Mouse (Mus musculus): ENCODE measurements at regions not wholly inside any gene's neighbourhood (a gene's known extent, or its start where the extent isn't known, plus 50 kb on each side); places are given as distances from the start of the nearest gene placed in this dataset.

GRCm38 (mm10) chr13:82974210-82974811, 529.5 kb upstream of the Mef2c start:
- no peaks in the 10 kb centered on the region for H3K27me3 ChIP-seq (ENCODE audit: control insufficient read depth)
- no peak for TF ChIP-seq TAL1 (IDR thresholded peaks at IDR 0.05; ENCODE audit: low read length)
- TF ChIP-seq GATA1 (IDR thresholded peaks at IDR 0.05; ENCODE audit: low read length), result no peak
- no peak overlapping the region for H3K4me3 ChIP-seq (replicated peaks)
- no peaks in the 10 kb centered on the region for H3K36me3 ChIP-seq (ENCODE audit: control insufficient read depth)
- no peaks in the 10 kb centered on the region for H3K4me1 ChIP-seq (ENCODE audit: control insufficient read depth)
- H3K9me3 ChIP-seq (ENCODE audit: control insufficient read depth, low read length), result no peaks in the 10 kb centered on the region

GRCm38 (mm10) chr13:83001118-83001517, 502.7 kb upstream of the Mef2c start:
- no peak for TF ChIP-seq GATA1 (IDR thresholded peaks at IDR 0.05; ENCODE audit: low read length)
- no peak for TF ChIP-seq TAL1 (IDR thresholded peaks at IDR 0.05; ENCODE audit: low read length)
- Histone ChIP-seq H3K9me3 (ENCODE audit: control insufficient read depth, low read length) (no peaks in the 10 kb centered on the region), H3K4me3 (replicated peaks) (no peak overlapping the region), H3K27me3 (ENCODE audit: control insufficient read depth) (no peaks in the 10 kb centered on the region), H3K4me1 (ENCODE audit: control insufficient read depth) (no peaks in the 10 kb centered on the region), H3K36me3 (ENCODE audit: control insufficient read depth) (no peaks in the 10 kb centered on the region)

- H3K9me3 ChIP-seq (ENCODE audit: control insufficient read depth, low read length), result no peaks in the 10 kb centered on the region
- no peak overlapping the region for H3K4me3 ChIP-seq (replicated peaks)
- H3K36me3 ChIP-seq (ENCODE audit: control insufficient read depth), result no peaks in the 10 kb centered on the region
- no peak for TF ChIP-seq GATA1 (IDR thresholded peaks at IDR 0.05; ENCODE audit: low read length)
- TF ChIP-seq TAL1 (IDR thresholded peaks at IDR 0.05; ENCODE audit: low read length), result no peak
- no peaks in the 10 kb centered on the region for H3K4me1 ChIP-seq (ENCODE audit: control insufficient read depth)
- no peaks in the 10 kb centered on the region for H3K27me3 ChIP-seq (ENCODE audit: control insufficient read depth)
These were observed 487.1 kb upstream of the Mef2c start for GRCm38 (mm10) chr13:83016686-83017085.

- no peaks in the 10 kb centered on the region for H3K36me3 ChIP-seq (ENCODE audit: control insufficient read depth)
- TF ChIP-seq GATA1 (IDR thresholded peaks at IDR 0.05; ENCODE audit: low read length) (no peak), TAL1 (IDR thresholded peaks at IDR 0.05; ENCODE audit: low read length) (no peak)
- H3K27me3 ChIP-seq (ENCODE audit: control insufficient read depth), result no peaks in the 10 kb centered on the region
- H3K4me3 ChIP-seq (replicated peaks), result no peak overlapping the region
- no peaks in the 10 kb centered on the region for H3K4me1 ChIP-seq (ENCODE audit: control insufficient read depth)
- H3K9me3 ChIP-seq (ENCODE audit: control insufficient read depth, low read length), result no peaks in the 10 kb centered on the region
These were observed 483.0 kb upstream of the Mef2c start for GRCm38 (mm10) chr13:83020829-83021228.

- H3K27me3 ChIP-seq (ENCODE audit: control insufficient read depth), result no peaks in the 10 kb centered on the region
- no peak for TF ChIP-seq GATA1 (IDR thresholded peaks at IDR 0.05; ENCODE audit: low read length)
- no peak overlapping the region for H3K4me3 ChIP-seq (replicated peaks)
- H3K4me1 ChIP-seq (ENCODE audit: control insufficient read depth), result no peaks in the 10 kb centered on the region
- H3K9me3 ChIP-seq (ENCODE audit: control insufficient read depth, low read length), result no peaks in the 10 kb centered on the region
- no peaks in the 10 kb centered on the region for H3K36me3 ChIP-seq (ENCODE audit: control insufficient read depth)
These were observed 479.9 kb upstream of the Mef2c start for GRCm38 (mm10) chr13:83023972-83024371.

GRCm38 (mm10) chr13:83035962-83036361, 467.9 kb upstream of the Mef2c start:
- H3K36me3 ChIP-seq (ENCODE audit: control insufficient read depth), result no peaks in the 10 kb centered on the region
- H3K9me3 ChIP-seq (ENCODE audit: control insufficient read depth, low read length), result no peaks in the 10 kb centered on the region
- no peaks in the 10 kb centered on the region for H3K27me3 ChIP-seq (ENCODE audit: control insufficient read depth)
- no peaks in the 10 kb centered on the region for H3K4me1 ChIP-seq (ENCODE audit: control insufficient read depth)
- no peak overlapping the region for H3K4me3 ChIP-seq (replicated peaks)
- TF ChIP-seq GATA1 (IDR thresholded peaks at IDR 0.05; ENCODE audit: low read length) (no peak), TAL1 (IDR thresholded peaks at IDR 0.05; ENCODE audit: low read length) (no peak)

- TF ChIP-seq TAL1 (IDR thresholded peaks at IDR 0.05; ENCODE audit: low read length) (no peak), GATA1 (IDR thresholded peaks at IDR 0.05; ENCODE audit: low read length) (no peak)
- Histone ChIP-seq H3K36me3 (ENCODE audit: control insufficient read depth) (no peaks in the 10 kb centered on the region), H3K4me1 (ENCODE audit: control insufficient read depth) (no peaks in the 10 kb centered on the region), H3K27me3 (ENCODE audit: control insufficient read depth) (no peaks in the 10 kb centered on the region), H3K9me3 (ENCODE audit: control insufficient read depth, low read length) (no peaks in the 10 kb centered on the region), H3K4me3 (replicated peaks) (no peak overlapping the region)
These were observed 462.3 kb upstream of the Mef2c start for GRCm38 (mm10) chr13:83041506-83041905.

- no peak overlapping the region for H3K4me3 ChIP-seq (replicated peaks)
- H3K4me1 ChIP-seq (ENCODE audit: control insufficient read depth), result no peaks in the 10 kb centered on the region
- no peaks in the 10 kb centered on the region for H3K36me3 ChIP-seq (ENCODE audit: control insufficient read depth)
- TF ChIP-seq GATA1 (IDR thresholded peaks at IDR 0.05; ENCODE audit: low read length), result no peak
- no peak for TF ChIP-seq TAL1 (IDR thresholded peaks at IDR 0.05; ENCODE audit: low read length)
- no peaks in the 10 kb centered on the region for H3K9me3 ChIP-seq (ENCODE audit: control insufficient read depth, low read length)
- no peaks in the 10 kb centered on the region for H3K27me3 ChIP-seq (ENCODE audit: control insufficient read depth)
These were observed 458.3 kb upstream of the Mef2c start for GRCm38 (mm10) chr13:83045516-83045915.

GRCm38 (mm10) chr13:83045970-83046369, 457.9 kb upstream of the Mef2c start:
- no peaks in the 10 kb centered on the region for H3K27me3 ChIP-seq (ENCODE audit: control insufficient read depth)
- no peaks in the 10 kb centered on the region for H3K4me1 ChIP-seq (ENCODE audit: control insufficient read depth)
- TF ChIP-seq TAL1 (IDR thresholded peaks at IDR 0.05; ENCODE audit: low read length) (no peak), GATA1 (IDR thresholded peaks at IDR 0.05; ENCODE audit: low read length) (no peak)
- H3K4me3 ChIP-seq (replicated peaks), result no peak overlapping the region
- H3K36me3 ChIP-seq (ENCODE audit: control insufficient read depth), result no peaks in the 10 kb centered on the region
- no peaks in the 10 kb centered on the region for H3K9me3 ChIP-seq (ENCODE audit: control insufficient read depth, low read length)

- Histone ChIP-seq H3K4me3 (replicated peaks) (no peak overlapping the region), H3K9me3 (ENCODE audit: control insufficient read depth, low read length) (no peaks in the 10 kb centered on the region), H3K4me1 (ENCODE audit: control insufficient read depth) (no peaks in the 10 kb centered on the region), H3K36me3 (ENCODE audit: control insufficient read depth) (no peaks in the 10 kb centered on the region), H3K27me3 (ENCODE audit: control insufficient read depth) (no peaks in the 10 kb centered on the region)
- TF ChIP-seq GATA1 (IDR thresholded peaks at IDR 0.05; ENCODE audit: low read length) (no peak), TAL1 (IDR thresholded peaks at IDR 0.05; ENCODE audit: low read length) (no peak)
These were observed 457.2 kb upstream of the Mef2c start for GRCm38 (mm10) chr13:83046571-83047123.
